Mouse (Mus musculus) embryonic fibroblast, embryonic 13.5 days (primary cell): Measurements from ENCODE around the gene Tcte3.

Source experiments
- CTCF ChIP-seq: IDR thresholded peaks from 2 replicates; pipeline ENCODE4 v1.5.1; 2011; ENCODE audit warnings: mild to moderate bottlenecking, control low read depth, low read length, moderate library complexity, borderline replicate concordance; ENCODE audit not compliant: insufficient read depth
- POLR2A ChIP-seq: IDR thresholded peaks from 2 replicates; pipeline ENCODE4 v1.6.1; 2011; ENCODE audit warnings: low read depth, mild to moderate bottlenecking, control low read depth, low read length, moderate library complexity

DNA sequence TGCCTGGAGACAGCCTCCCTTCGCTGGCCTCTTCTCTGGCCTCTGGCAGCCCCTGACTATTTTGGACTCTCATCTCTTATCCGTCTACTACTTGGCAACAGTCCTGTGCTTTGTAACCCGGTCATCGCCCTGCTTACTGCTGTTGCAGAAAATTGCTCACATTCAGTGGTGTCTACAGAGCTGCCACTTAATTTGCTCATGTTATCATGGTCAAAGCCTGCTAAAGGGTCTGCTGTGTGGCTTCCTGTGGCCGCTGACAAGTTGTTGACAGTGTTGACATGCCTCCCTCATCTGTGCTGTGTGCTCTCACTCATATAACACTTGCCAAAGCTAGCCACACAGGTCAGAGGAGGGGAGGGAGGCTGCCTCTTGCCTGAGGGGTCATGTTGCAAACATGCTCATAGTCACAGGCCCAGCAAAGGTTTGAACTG is 16.9 kb upstream of the Tcte3 start:
- TF ChIP-seq CTCF (no peak), POLR2A (no peak)
